Mouse (Mus musculus) brain, adult 2 months (tissue): ENCODE measurements at regions not wholly inside any gene's neighbourhood (a gene's known extent, or its start where the extent isn't known, plus 50 kb on each side); places are given as distances from the start of the nearest gene placed in this dataset.

Experiments
- DNase-seq: peaks from one replicate; pipeline ENCODE4 v3.0.0; 2011; ENCODE audit warnings: low read depth, low spot score

DNA sequence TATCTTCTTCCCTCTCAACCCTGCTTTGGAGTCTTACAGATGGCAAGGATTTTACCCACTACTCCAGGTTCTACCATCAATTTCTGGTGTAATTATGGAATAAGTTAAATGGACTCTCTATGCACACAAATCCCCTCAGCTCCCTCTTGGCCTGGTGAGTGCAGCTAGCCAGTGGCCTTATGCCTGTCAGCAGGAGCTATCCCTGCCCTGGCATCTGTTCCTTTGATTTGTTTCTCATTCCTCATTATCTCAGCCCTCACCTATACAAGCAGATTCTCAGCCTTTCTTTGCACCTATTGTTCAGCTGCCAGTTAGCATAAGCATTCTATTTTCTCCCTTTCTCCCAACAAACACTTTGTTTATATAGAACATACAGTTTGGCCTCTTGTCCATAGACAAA lies 150.3 kb downstream of the Rnf152 start:
- DNase-seq: peak; percentile 56

DNA sequence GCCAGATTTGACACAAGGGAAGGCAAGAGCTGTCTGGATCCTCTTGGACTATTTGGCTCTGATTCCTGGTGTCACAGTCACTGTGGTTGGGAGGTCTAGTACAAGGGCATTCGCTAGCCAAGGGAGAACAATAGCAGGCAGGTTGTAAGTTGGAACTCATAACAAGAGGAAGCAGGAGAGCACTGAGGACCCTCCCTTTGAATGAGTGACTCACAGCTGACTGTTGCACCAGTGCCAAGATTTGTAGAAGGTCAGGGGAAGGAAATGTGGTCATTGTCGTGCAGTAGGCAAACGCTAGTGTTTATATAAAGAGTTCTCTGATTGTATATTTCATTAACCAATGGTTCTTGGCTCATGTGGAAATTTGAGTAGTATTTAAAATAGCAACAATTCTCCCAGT lies 157.2 kb downstream of the Rnf152 start:
- no peak for DNase-seq

DNA sequence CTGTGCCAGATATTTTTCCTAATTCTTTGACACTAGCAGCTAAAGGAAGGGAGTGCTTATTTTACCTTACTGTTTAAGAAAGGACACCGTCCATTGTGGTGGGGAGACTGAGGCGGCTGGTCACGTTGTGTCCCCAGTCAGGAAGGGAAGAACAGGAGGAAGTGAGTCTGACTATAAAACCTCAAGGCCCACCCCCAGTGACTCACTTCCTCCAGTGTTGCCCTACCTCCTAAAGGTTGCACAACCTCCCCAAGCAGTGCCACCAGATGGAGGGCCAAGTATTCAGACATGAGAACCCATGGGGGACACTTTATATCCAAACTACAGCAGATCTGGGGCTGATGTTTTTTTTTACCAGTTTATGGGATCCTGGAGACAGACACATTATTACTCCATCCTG lies 165.4 kb downstream of the Rnf152 start:
- no peak for DNase-seq

DNA sequence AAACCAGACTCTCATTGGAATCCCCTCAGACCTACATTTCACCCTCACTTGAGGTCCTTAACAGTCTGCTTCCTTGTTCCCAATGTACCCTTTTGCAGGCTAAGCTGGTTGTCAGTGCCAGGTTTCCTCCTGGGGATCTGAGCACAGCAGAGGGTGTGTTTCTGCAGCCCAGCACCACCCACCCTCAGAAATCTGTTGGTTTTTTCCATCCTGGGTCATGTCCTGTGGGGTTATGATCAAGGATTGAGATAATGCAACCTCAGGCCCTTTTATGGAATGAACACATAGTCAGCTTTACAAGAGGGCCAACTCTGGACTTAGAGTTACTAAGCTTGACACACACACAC lies 167.6 kb downstream of the Rnf152 start:
- no peak for DNase-seq

DNA sequence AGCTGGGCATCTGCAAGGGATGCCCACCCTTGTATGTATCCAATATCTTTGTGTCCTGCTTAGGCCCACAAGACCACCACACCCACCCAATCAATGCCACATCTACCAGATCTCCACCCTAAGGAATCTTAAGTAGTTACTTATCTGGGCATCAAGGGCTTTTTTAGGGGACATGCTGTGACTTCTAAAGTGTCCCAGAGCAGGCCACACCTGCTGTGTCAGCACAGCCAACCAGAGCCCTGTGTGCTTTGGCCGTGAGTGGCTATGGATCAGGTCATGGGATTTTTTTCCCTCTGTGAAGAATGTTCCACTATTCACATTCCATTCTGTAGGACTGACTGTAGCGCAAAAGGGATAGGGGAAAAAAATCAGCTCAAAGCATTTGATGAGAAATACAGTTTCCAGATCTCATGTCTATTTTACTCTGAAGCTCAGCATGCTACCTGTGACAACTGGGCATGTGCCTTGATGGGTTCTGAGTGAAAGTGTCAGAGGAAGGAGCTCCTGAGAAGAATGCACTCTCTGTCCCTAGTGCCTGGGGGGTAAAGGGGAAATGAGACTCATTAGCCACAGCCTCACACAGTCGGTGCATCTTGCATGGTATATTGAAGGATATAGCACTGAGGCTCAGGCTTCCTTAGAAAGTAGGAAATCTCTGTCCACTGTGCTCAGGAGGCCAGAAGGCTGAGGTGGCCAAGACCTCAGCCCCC lies 168.1 kb downstream of the Rnf152 start:
- DNase-seq: no peak

DNA sequence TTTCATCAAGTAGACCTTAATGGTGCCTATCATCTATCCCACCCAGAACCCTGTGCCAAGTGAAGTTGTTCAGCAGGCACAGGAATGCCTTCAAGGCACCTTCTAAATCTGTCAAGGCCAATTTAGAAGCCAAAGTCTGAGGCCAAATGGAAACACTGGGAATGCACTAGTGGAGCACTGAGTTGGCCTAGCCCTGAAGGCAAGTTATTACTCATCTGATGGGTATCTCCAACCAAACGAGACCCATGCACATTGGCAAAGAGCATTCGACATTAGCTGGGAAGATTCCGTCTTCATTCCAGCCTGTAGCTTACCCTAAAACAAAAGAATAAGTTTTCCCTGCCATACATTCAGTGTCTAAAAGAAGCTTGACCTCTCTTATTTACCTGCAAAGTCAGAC lies 172.0 kb downstream of the Rnf152 start:
- DNase-seq: no peak

DNA sequence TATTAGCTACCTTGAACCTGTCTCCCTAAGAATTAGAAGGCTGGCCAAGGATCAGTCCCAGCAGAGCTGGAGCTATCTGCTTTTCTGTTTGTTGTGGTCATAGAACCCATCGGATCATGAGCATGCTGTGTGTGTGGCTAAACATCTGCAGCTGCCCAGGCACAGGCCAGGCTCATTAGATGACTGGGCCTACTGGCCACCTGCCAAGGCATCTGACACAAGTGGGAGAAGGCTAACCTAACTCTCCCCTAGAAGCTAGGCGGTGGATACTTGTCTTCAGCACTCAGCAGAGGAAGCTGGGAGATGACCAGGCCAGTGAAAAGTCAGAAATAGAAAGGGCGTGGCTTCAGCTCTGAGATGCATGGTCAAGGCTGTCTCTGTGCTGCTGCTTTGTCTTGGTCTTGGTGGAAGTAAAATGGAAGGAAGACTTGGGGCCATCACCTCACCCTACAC lies 177.1 kb downstream of the Rnf152 start:
- DNase-seq: peak; percentile 62

DNA sequence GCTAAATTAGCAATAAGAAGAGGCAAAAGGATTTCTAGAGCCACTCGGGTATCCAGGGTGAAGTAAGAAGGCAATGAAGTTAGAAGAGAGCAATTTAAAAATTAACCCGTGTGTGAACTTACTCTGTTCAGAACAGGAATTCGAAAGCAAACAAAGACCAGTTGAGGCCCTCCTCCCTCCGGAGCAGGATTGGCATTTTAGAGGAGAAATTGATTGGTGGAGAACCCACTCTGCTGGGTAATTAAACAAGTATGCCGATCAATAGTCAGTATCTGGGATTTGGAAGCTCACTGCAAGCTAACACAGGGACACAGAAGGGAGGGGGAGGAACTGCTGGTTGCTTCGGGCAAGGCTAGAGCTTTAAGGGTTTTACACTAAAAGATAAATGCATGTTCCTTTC lies 177.7 kb downstream of the Rnf152 start:
- no peak for DNase-seq

DNA sequence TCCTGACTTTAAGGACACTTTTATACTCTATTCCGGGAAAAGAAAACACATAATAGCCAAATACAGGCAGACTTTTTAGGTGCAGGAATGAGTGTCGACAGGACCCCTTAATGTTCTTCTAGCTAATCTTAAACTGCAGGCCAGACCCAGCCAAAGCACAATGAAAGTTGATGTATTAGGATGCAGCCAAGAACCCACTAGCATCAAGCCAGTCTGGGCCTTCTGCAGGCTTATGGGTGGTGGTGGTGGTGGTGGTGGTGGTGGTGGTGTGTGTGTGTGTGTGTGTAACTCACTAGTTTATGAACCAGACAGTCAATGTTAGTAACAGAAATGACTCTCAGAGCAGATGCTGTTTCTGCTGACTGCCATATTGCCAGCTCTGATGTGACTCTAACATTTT lies 178.6 kb downstream of the Rnf152 start:
- no peak for DNase-seq

DNA sequence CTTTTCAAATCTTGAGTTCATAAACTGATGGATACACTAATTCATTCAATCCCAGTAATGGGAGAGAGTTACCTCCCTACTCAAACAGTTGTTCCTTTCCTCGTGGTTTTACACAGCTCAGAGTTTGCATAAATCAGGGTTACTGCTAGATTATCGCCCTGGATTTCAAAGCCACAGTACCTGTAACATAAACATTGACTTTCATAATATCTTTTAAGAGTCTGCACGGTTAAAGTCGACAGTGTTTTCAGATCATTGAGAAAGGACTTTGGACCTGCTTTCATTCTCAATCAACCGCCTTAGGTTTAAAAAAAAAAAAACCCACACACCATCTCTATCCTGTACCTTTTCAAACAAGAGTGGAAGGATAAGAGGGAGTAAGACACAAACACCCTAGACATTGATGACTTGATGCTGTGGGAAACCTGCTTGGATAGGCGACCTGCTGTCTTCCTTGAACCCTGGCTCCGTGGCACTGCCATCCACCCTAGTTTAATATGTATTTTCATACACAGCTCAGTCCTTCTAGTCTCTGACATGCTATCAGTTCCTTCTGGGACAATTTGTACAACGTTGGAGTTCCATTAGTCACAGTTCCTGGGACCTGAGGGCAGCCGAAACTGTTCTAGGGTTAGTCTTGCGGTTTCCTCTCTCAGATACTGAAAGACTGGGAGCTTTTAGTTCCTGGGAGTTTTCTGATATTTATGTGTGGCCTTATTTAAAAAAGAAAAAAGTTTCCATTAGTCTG lies 179.3 kb downstream of the Rnf152 start:
- DNase-seq: no peak

DNA sequence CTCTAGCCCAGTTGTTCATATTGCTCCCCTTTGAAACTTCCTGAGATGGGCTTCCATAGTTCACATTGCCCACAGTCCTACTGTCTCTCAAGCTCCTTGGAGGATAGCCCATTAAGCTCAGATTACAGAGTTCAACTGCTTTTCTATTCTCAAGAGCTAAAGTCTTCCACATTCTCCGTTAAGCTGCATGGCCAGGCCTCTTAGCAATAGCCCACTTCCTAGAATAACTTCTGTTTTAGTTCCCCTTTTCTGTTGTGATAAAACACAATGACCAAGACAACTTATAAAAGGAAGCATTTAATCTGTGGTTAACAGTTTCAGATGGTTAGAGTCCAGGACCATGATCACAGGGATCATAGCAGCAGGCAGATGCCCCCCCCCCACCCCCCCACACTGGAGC lies 185.5 kb downstream of the Rnf152 start:
- DNase-seq: no peak

DNA sequence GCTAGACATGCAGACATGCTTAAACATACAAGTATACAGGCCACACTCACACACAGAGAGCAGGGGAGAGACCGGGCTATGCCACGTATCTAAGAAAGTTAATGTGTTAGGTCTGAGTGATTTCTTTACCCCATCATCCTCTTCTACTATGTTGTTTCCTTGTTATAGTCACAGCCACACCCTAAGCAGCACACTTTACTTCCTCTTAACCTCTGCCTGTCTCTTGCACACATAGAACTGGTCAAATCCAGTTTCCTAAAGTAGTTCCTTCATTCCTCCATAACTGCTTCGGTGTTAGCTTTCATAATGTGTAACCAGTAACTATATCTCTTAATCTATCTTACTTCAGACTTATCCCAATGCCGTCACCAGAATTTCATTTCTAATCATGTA lies 186.4 kb downstream of the Rnf152 start:
- DNase-seq: no peak

DNA sequence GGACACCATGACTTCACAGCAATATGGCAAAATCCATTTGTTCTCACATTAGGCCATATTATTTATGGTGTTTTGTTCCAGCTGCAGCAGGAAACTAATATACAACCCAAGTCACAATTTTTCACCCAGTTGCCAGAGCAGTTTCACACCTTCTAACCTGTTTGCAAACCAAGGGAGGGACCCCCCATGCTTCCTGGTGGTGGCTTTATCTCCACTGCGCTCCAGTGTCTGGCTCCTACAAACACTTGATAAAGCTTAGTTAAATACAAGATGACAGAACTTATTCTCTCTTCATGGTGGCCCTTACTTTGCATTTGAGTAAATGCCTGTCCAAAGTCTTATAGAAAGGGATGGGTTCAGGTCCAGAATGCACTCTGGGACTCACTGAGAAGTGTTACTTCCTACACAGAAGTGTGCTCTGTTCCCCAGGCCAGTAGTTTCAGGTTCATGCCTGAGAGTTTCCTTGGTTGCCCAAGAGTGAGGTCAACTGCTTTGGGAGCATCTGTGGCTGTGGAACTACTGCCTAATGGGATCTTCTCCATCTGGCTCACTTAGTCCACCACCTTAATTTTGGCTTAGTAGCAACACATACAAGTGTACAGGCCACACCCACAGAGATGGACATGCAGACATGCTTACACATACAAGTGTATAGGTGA lies 186.9 kb downstream of the Rnf152 start:
- DNase-seq: no peak

DNA sequence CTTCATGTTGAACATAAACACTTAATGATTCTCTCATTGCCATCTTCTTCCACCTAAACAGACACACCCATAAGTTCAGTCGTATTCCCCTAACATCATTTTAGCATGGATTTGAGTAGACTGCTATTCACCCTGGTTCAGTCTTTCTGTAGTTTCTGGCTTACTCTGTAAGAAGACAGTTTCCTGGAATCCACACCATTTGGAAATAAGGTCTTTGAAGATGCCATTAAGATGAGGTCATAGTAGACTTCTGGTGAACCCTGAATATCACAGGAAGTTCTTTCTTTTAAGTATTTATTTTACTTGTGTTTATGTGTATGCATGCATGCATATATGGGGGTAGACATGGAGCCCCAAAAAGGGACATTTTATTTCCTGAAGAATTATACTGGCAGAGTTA lies 187.7 kb downstream of the Rnf152 start:
- no peak for DNase-seq

DNA sequence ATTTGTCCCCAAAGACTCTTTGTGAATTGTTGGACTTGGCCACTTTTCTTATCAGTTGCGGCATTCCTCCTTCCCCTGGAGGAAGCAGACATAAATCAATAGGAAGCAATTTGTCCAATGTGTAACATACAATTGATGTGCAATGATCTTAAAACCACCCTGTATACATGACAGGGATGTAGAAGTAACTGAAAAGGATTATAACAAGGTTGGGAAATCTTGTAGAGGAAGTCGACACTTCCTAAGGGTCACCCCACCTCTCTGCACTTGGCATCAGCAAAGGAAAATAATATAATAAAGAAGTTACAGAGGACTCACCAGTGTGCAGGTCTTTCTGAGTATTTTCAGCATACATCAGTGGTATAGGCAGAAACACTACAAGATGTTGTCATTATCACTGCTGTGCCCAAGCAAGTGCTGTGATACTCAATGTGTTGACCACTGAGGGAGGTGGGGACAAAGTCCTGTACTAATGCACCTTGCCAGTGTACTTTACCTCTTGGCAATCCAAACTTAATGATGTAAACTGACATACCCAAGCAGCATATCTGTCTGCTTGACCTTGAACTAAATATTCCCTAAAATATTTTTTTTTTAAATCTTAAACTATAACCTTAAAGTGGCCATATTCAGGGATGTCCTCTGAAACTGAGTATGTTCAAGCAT lies 198.9 kb downstream of the Rnf152 start:
- no peak for DNase-seq

DNA sequence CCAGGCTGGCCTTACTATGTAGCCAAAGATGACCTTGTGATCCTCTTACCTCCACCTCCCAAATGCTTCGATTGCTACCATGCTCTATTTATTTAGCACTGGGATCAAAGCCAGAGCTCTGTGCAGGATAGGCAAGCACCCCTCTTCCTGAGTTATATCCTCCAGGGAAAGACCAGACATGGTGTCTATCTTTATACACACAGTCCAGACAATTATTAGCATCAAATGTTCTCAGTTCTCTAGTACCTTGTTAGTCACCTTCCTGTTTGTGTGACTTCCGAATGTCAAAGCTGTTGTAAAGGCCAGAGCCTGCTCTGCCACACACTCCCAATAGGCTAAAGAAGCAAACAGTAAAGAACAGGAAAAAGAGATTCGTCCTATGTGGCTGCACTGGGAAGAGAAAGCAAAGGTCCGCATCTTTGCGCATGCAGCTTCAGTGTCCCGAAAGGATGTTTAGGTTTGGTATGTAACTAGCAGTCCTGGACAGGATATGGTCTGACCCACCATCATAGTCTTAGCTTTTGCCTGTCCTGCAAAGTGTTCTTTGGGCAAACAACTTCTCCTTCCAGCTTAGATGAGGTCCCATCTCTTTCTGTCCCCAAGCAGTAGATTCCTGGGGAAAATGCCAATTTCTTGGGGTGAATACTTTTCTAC lies 204.2 kb downstream of the Rnf152 start:
- DNase-seq: no peak

DNA sequence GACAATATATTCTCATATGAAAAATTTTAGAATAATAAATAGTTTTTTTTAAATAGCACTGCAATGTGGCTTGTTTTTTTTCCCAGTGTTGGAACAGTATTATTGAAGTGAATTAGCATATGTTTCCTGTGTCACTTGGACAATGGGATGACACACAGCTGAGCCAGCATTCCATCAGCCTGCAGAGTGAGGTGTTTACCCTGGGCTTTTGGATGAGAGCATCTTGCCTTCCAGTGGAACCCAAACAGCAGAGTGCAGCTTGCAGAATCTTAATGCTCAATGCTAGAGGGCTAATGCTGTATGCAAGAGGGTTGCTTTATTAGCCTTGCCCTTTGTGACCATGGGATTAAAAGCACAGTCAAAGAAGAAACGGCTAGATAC lies 205.1 kb downstream of the Rnf152 start:
- peak; percentile 23 for DNase-seq

DNA sequence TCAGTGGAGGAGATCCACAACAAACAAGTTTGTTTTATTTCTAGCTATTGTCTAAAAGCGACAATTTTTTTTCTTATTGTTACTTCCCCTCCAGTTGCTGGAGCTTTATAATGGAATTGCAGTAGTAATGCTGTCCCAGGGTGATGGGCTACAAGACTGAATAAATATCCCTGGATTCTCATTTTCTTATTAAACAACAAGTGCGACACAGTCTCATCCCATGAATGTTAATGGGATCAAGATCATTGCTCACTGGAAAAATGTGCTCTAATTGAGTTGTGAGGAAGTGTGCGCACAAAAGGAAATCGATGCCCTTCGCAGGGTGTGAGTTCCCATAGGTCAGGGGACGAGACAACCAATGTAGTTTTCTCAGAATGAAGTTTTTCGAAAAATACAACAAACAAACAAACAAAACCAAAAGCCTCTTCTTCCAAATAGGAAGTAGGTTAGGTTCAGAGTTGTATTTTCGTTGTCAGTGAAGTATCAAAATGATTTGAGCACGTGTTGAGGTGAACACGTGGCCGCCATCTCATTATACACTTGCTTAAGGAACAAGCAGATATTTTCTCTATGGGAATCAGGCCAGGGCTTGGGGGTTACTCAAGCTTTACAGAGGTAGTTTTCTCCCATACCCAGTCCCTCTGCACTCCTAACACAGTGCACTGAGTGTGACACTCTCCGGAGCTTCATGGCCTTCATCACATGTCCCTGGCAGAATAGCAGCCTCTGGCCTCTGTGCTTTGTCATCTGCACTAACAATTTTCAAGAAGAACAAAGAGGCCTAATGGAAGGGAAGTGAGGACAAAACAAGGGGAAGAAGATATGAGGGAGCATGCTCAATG lies 205.7 kb downstream of the Rnf152 start:
- peak; percentile 11 for DNase-seq

DNA sequence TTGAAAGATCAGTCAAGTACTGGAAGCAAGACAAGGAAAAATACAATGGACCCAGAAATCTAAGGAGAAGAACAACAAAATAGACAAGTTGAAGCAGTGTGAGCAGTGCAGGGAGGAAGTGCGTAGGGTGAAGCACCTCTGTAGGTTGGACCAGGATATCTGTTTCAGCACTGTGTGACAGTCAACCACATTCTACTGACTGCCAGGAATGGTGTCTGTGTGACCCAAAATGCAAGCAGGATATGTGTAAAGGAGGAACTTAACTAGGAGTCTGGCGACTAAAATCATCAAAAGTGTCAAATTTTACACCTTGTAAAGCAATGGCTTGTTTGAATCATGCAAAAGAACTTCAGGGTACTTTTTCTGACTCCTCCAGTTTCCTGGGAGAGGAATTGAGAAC lies 207.7 kb downstream of the Rnf152 start:
- no peak for DNase-seq

DNA sequence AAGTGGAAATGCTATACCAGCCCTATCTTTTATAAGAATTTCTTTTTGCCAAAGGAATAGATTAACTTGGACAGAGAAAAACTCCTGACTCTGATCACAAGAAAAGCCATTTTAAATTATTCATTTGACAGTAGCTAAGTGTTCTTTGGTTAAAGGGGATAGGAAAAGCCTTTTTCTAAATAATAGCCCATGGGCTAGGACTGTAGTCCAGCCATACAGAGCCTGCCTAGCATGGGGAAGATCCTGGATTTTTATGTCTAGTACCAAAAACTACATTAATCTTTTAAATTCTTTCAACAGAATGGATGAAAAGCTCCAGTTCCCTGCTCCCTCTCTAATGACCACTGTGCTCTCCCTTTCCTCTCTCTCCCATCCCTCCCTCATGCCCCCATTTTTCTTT lies 208.5 kb downstream of the Rnf152 start:
- DNase-seq: no peak

DNA sequence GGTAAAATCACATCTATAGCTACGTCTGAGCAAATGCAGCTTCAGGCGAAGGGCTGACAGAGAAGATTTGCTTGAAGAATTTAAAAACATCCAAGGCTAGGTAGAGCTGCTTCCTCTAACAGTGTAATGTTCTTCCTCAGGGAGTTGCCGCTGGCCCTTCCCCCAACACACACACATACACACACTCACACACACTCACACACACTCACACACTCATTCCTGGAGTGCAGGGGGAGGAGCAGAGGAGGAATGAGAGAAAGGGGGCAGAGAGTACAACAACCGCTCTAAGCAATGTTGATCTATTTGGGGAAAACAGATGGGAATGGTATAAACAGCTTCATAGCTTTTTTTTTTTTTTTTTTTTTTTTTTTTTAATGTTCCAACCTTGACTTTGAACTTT lies 232.6 kb downstream of the Rnf152 start:
- DNase-seq: peak; percentile 22
